Mouse (Mus musculus) megakaryocyte, embryonic 14.5 days (primary cell): Measurements from ENCODE around the gene Traf3ip2.

Experiments
- FLI1 ChIP-seq: IDR thresholded peaks from 2 replicates; pipeline ENCODE4 v1.6.1; 2012; ENCODE audit warnings: low read length, inconsistent platforms, mixed read lengths
- GATA1 ChIP-seq: IDR thresholded peaks from 3 replicates; pipeline ENCODE4 v1.6.1; 2012; ENCODE audit warnings: mixed read lengths, low read length, inconsistent platforms, borderline replicate concordance

DNA sequence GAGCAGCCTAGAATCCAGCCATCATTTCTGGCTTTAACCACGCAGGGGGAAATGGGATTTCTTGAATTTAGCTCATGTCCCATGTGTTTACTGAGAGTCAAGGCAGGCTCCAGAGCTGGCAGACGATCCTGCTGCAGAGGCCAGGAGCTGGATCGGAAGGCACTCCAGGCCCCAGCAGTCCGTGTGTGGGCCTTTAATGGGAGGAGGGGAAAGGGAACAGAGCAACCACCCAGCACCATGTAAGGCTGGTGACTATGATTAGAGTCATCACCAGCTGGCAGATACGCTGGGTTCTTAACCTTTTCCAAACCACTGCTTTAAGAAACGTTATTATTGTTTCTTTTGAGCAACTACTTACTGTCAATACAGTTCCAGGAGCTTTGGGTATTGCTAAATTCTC is 1.9 kb downstream of the Traf3ip2 start:
- TF ChIP-seq GATA1 (no peak), FLI1 (no peak)
